Mouse (Mus musculus): Measurements from ENCODE around the gene Eln. TPM values are rescaled to one million over a fixed set of nuclear protein-coding genes. Genes with fewer than 3 reads are reported as not detected.
A peak's percentile ranks its signal among the peaks of the same experiment; 100 is the strongest.

Eln gene
- polyA plus RNA-seq, 1 experiment from 2014 or later, result 14.8 TPM

GRCm38 (mm10) chr5:134684398-134684797, 62.7 kb downstream of the Eln start:
- Histone ChIP-seq H3K4me2 (ENCODE audit: low read depth, low read length) (no peak overlapping the region), H3K27me3 (ENCODE audit: insufficient read depth, low read length) (0 out of 2 replicates have a peak, but pooled peaks cover 4% of the 10 kb centered on the region), H3K4me1 (ENCODE audit: insufficient read depth) (peaks cover 27% of the 10 kb centered on the region), H3K27ac (ENCODE audit: low read depth) (no peak overlapping the region), H3K4me3 (ENCODE audit: low read depth, low read length) (no peak overlapping the region), H3K9me3 (ENCODE audit: low read length) (no peaks in the 10 kb centered on the region), H3K36me3 (replicated peaks; ENCODE audit: insufficient read depth, low read length) (no peaks in the 10 kb centered on the region), H3K9ac (replicated peaks) (no peak overlapping the region)
- DNase-seq, result no peak
- WGBS (ENCODE audit: insufficient replicate concordance), result 73% methylated on average over 2 of the region's 2 CpGs
- TF ChIP-seq CTCF (IDR thresholded peaks at IDR 0.05; ENCODE audit: low read depth) (no peak), EP300 (IDR thresholded peaks at IDR 0.05; ENCODE audit: low read depth) (no peak)
- no peak for ATAC-seq

DNA sequence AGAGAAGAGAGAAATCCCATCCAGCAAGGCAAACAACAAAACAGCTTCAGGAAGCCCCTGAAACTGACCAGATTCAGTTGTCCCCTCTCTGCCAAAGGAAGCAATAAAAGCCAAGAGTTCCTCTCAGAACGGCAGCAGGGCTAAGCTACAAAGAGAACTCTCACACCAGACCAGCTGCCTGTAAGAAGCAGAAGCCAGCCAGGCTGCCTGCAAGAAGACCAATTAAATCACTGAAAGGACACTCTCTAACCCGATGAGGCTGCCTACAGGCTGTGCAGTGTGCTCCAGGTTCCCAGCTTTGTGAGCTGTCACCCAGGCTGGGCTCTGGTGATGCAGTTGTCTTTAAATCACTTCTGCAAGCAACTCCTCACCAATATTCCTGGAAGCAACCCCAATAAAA, 63.3 kb downstream of the Eln start:
- Histone ChIP-seq H3K4me2 (ENCODE audit: low read depth, low read length) (no peak overlapping the region), H3K4me3 (ENCODE audit: low read depth, low read length) (no peak overlapping the region), H3K36me3 (replicated peaks; ENCODE audit: insufficient read depth, low read length) (no peaks in the 10 kb centered on the region), H3K27me3 (ENCODE audit: insufficient read depth, low read length) (0 out of 2 replicates have a peak, but pooled peaks cover 4% of the 10 kb centered on the region), H3K4me1 (ENCODE audit: insufficient read depth) (peaks cover 28% of the 10 kb centered on the region), H3K9me3 (ENCODE audit: low read length) (no peaks in the 10 kb centered on the region), H3K27ac (ENCODE audit: low read depth) (no peak overlapping the region), H3K9ac (replicated peaks) (no peak overlapping the region)
- TF ChIP-seq EP300 (IDR thresholded peaks at IDR 0.05; ENCODE audit: low read depth) (no peak), CTCF (IDR thresholded peaks at IDR 0.05; ENCODE audit: low read depth) (no peak)
- ATAC-seq (no peak), DNase-seq (no peak)
- 57% methylated on average over 2 of the region's 2 CpGs for WGBS (ENCODE audit: insufficient replicate concordance)

GRCm38 (mm10) chr5:134680238-134680637, 66.9 kb downstream of the Eln start:
- Histone ChIP-seq H3K4me3 (ENCODE audit: low read depth, low read length) (no peak overlapping the region), H3K27me3 (ENCODE audit: insufficient read depth, low read length) (no peaks in the 10 kb centered on the region), H3K36me3 (replicated peaks; ENCODE audit: insufficient read depth, low read length) (no peaks in the 10 kb centered on the region), H3K4me2 (ENCODE audit: low read depth, low read length) (no peak overlapping the region), H3K9ac (replicated peaks) (no peak overlapping the region; the same call in 1 of the 2 replicates), H3K4me1 (ENCODE audit: insufficient read depth) (peaks cover 44% of the 10 kb centered on the region), H3K27ac (ENCODE audit: low read depth) (peak overlapping the region; percentile 69), H3K9me3 (ENCODE audit: low read length) (no peaks in the 10 kb centered on the region)
- TF ChIP-seq EP300 (IDR thresholded peaks at IDR 0.05; ENCODE audit: low read depth) (peak; percentile 41; the same call in 1 of the 2 replicates), CTCF (IDR thresholded peaks at IDR 0.05; ENCODE audit: low read depth) (no peak)
- DNase-seq, result peak; percentile 51
- peak; percentile 73 for ATAC-seq
- WGBS (ENCODE audit: insufficient replicate concordance), result 61% methylated on average over 12 of the region's 12 CpGs

GRCm38 (mm10) chr5:134678827-134679546, 68.1 kb downstream of the Eln start:
- TF ChIP-seq CTCF (IDR thresholded peaks at IDR 0.05; ENCODE audit: low read depth) (no peak), EP300 (IDR thresholded peaks at IDR 0.05; ENCODE audit: low read depth) (no peak)
- H3K4me2 ChIP-seq (ENCODE audit: low read depth, low read length), result no peak overlapping the region
- DNase-seq (peak; percentile 33), ATAC-seq (no peak)
- H3K27ac ChIP-seq (ENCODE audit: low read depth), result peak overlapping the region; percentile 64
- peaks cover 44% of the 10 kb centered on the region for H3K4me1 ChIP-seq (ENCODE audit: insufficient read depth)
- H3K9ac ChIP-seq (replicated peaks), result 0 out of 2 replicates have a peak overlapping the region, but pooled peaks have one; percentile 6
- no peaks in the 10 kb centered on the region for H3K9me3 ChIP-seq (ENCODE audit: low read length)
- H3K27me3 ChIP-seq (ENCODE audit: insufficient read depth, low read length), result no peaks in the 10 kb centered on the region
- H3K4me3 ChIP-seq (ENCODE audit: low read depth, low read length), result no peak overlapping the region
- WGBS (ENCODE audit: insufficient replicate concordance), result 60% methylated on average over 8 of the region's 8 CpGs
- H3K36me3 ChIP-seq (replicated peaks; ENCODE audit: insufficient read depth, low read length), result no peaks in the 10 kb centered on the region

DNA sequence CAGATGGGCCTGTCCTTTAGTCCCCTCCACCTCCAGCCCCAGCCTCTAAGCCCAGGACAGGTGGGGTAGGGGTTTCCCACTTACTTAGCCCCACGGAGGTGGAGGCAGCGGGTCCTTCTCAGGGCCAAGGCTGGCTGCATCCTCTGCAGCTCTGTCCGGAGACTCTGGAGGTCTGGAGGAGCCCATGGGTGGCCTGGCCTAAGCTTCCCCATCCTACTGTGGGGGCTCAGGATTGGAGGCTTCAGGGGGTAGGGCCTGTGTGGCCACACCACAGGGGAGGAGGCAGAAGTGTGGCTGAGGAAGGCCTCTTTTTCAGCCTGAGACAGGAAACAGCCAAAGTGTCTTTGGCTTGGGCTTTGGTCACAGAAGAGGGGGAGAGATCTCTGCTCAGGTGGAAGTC, 69.1 kb downstream of the Eln start:
- no peak for ATAC-seq
- 50% methylated on average over 3 of the region's 3 CpGs for WGBS (ENCODE audit: insufficient replicate concordance)

GRCm38 (mm10) chr5:134677491-134677890, 69.6 kb downstream of the Eln start:
- peak overlapping the region; percentile 29; the same call in 1 of the 2 replicates for H3K27ac ChIP-seq (ENCODE audit: low read depth)
- H3K4me2 ChIP-seq (ENCODE audit: low read depth, low read length), result peak overlapping the region; percentile 68
- H3K9ac ChIP-seq (replicated peaks), result 0 out of 2 replicates have a peak overlapping the region, but pooled peaks have one; percentile 8
- peaks cover 44% of the 10 kb centered on the region for H3K4me1 ChIP-seq (ENCODE audit: insufficient read depth)
- H3K27me3 ChIP-seq (ENCODE audit: insufficient read depth, low read length), result no peaks in the 10 kb centered on the region
- H3K4me3 ChIP-seq (ENCODE audit: low read depth, low read length), result peak overlapping the region; percentile 16; the same call in 1 of the 2 replicates
- no peak for TF ChIP-seq EP300 (IDR thresholded peaks at IDR 0.05; ENCODE audit: low read depth)
- no peak for TF ChIP-seq CTCF (IDR thresholded peaks at IDR 0.05; ENCODE audit: low read depth)
- H3K9me3 ChIP-seq (ENCODE audit: low read length), result no peaks in the 10 kb centered on the region
- 58% methylated on average over 5 of the region's 5 CpGs for WGBS (ENCODE audit: insufficient replicate concordance)
- ATAC-seq (no peak), DNase-seq (no peak)
- no peaks in the 10 kb centered on the region for H3K36me3 ChIP-seq (replicated peaks; ENCODE audit: insufficient read depth, low read length)

More for the DNA sequence above, 69.1 kb downstream of the Eln start:
- 0 out of 2 replicates have a peak overlapping the region, but pooled peaks have one; percentile 8 for H3K9ac ChIP-seq (replicated peaks)
- TF ChIP-seq CTCF (IDR thresholded peaks at IDR 0.05; ENCODE audit: low read depth) (no peak), EP300 (IDR thresholded peaks at IDR 0.05; ENCODE audit: low read depth) (no peak)
- H3K9me3 ChIP-seq (ENCODE audit: low read length), result no peaks in the 10 kb centered on the region
- H3K27ac ChIP-seq (ENCODE audit: low read depth), result peak overlapping the region; percentile 64; the same call in 1 of the 2 replicates
- H3K4me3 ChIP-seq (ENCODE audit: low read depth, low read length), result peak overlapping the region; percentile 16; the same call in 1 of the 2 replicates
- H3K36me3 ChIP-seq (replicated peaks; ENCODE audit: insufficient read depth, low read length), result no peaks in the 10 kb centered on the region
- peaks cover 44% of the 10 kb centered on the region for H3K4me1 ChIP-seq (ENCODE audit: insufficient read depth)
- no peaks in the 10 kb centered on the region for H3K27me3 ChIP-seq (ENCODE audit: insufficient read depth, low read length)
- peak overlapping the region; percentile 68; the same call in 1 of the 2 replicates for H3K4me2 ChIP-seq (ENCODE audit: low read depth, low read length)
- DNase-seq, result peak; percentile 37

All from liver, postnatal 0 days (tissue).